Mouse (Mus musculus) frontal cortex, postnatal 14 days (tissue): ENCODE measurements around the gene Tspan9.

Experiments
- DNase-seq, 2 experiments: peaks; one replicate each; pipeline ENCODE4 v3.0.0; 2022; ENCODE audit warnings: low spot score in 2 of 2

The Tspan9 gene

DNA sequence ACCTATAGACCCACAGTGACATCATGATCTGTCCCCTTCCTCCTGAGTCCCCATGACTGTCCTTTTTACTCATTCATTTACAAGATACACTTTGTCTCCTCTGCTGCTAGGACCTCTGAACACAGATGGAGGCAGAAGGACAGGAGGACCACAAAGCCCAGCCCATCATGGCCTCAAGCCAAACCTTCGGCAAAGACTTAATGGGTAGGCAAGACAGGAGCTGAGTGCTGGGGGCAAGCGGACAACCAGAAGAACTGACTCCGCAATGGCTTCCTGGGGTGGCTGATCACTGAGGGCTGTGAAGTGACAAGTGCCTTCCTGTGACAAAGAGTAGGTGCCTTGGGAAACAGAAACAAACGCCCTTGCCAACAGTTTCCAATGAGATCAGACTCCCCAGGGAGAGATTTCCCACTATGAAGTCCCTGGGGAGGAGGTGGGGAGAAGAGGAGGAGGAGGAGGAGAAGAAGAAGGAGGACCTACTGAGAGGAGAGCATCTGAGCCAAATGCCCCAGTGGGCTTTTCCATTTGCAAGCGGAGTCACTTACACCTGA, 67.9 kb downstream of the Tspan9 start:
- DNase-seq, result no peak

DNA sequence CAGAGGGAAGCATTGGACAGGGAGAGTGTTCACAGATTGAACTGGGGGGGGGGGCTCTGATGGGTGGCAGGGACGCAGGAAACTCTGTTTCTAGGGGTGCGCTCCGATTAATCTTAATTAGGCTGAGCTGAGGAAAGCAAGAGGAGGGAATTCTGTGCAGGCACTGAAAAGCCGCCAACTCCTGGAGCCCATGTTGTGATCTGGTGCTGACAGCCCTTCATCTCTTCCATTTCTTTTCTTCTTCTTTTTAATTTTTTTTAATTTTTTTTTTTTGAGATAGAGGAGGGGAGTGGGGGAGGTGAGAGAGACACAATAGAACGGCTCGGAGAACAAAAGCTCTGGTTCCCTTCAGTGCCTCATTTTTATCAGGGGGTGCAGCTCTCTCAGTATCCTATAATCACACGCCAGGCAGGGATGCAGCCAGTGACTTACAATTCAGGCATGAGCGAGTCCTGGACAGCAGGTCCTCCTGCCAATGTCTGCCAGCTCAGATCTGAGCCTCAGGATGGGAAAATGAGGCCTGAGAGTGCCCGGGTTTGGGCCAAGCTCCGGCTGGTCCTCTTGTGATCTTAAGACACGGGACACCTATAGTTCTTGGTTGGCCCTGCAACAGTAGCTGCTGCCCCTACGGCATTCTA, 72.4 kb downstream of the Tspan9 start:
- no peak for DNase-seq

DNA sequence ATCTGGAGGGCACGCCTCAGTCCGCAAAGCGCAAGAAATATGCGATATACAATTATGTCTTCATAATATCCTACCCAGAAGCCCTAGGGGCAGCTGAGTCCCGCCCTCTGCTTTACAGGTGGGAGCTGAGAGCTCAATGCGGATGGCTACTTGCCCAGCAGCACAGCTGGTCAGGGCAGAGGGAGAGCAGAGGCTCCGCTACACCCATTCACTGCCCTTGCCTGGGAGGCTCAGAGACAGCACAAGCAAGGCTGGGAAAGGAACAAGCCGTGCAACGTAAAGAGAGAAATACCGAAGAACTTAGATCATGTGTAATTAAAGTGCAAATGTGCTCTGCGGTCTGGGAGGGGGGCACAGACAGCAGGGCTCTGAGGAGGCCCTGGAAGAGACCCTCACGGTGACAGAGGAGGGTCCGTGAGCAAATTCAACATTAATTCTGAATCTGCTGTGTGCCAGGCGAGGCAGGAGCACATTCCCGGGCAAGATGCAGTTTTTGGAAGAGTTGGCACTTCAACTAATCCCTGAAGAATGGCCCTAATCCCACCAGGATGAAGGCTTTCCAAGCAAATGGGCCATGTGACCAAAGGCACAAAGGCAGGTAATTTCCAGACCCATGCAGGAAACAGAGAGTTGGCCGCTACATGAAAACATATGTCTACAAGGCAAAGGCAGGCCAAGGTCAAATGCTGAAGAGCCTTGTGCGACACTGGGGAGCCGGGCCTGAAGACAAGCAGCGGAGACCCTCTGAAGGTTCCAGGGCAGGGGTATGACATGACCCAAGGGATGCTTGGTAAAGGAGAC, 73.1 kb downstream of the Tspan9 start:
- DNase-seq, result no peak

DNA sequence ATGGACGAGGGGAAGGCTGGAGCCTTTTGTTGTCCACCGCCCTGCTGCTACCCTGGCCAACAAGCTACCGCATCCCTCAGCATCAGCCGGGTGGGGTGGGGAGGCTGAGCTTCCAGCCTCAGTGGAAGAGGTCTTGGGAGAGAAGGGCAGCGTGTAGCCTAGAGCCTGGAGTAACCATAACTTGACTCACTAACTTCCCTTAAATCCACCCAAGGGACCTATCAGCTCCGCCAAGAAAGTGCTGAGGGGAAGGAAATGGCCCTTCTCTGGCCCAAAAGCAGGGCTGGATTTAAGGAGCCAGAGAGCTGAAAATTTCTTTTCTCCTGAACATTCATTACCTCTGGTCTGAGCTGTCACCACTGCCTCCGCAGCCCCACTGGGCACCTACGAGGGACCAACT, 75.2 kb downstream of the Tspan9 start:
- no peak for DNase-seq

DNA sequence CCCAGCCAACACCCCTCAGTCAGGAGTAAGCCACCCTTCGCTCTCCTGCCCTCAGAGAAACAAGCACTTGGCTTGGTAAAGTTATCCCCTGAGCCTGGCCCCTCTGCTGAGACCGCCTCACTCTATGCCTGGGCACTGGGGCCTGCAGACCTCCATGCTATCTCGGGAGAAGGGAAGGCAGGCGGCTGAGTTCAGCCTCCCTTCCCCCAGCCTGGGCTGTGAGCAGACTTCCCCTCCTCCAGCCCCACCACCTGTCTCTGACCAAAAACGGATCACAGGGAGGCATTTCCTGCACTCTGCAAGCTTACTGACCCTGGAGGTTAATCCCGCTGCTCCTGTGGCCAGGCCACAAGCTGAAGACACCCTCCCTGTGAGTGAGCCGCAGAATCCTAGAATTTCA, 77.4 kb downstream of the Tspan9 start:
- no peak for DNase-seq

DNA sequence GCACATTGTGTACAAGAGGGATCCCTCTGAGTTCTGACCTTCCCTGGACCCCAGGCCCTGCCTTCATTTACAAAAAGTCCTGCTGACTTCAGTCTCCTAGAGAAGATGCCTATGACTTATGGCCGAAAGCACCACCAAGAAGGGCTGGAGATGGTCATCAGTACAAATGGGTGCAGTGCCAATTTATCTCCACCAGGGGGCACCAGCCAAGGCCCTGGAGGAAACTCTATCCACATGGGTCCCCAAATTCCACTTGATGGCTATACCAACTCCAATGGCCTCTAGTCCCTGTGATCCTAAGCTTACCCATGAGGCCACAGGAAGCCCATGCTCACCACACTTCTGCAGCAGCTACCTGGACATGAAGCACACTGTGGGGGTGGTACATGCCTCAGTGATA, 79.9 kb downstream of the Tspan9 start:
- DNase-seq, result no peak

DNA sequence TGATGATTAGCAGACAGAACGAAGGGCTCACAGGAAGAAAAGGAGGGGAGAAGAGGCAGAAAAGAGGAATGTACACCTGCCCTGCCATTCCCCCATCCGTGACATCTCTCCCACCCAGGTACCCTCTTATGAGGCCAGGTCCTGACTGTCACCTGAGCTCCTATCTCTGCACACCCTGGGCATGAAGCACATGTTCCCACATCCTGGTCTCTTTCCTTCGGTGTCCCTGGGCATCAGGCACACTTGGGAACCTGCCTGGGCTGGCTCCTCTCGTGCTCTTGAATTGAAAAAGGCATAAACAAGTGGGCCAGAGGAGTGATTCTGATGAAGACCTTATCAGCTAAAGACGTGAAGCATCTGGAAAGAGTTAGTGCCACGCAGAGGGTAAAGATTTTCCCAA, 80.6 kb downstream of the Tspan9 start:
- no peak for DNase-seq

DNA sequence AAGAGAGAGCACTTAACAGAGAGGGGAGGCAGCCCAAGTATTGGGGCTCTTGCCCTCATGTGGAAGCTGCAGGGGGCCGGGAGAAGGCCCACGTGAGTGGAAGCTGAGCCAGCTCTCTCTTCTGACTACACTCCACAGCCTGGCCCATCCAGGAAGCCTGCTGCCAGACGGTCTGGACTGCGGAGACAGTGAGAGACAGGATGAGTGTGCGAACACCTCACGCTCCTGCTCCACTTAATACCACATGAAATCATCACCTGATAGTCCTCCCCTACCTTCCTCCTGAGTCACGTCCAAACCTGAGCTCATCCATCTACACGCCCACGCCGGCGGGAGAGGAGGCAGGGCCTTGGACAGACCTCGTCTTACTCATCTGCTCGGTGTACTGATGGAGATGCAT, 81.2 kb downstream of the Tspan9 start:
- no peak for DNase-seq

DNA sequence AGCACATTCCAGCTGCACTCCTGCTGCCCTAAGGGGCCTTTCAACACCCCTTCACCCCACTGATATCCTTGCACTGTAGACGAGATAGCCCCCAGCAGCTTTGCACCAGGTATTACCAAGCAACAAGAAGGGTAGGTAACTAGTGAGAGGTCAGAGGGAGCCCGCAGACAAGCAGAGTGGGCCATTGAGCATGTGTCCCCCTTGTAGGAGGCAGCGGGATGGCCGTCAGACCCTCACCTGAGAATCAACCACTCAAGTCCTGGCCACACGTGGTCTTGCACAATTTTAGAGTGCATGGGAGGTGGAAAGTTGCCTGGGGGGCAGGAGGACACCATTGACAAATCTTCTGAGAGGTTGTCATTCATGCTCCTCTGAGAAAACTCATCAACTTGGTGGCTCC, 82.1 kb downstream of the Tspan9 start:
- no peak for DNase-seq

DNA sequence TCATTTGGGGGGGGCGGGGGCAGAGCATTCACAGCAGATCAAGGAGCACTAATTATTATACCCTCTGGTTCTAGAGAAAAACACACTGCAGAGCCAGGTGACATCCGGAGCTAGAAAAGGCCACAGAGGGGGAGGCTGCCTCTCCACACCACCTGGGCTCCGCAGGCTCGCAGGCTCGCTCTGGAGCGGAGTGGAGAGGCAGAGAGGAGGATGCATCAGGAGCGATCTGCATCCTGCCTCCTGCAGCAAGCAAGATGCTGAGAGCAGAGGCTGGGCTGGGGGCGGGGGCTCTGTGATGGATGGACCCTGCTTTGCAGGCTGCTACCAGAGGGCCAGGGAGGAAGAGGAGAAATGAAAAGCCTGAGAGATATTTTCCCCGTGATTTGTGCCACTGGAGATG, 84.8 kb downstream of the Tspan9 start:
- DNase-seq, result no peak

DNA sequence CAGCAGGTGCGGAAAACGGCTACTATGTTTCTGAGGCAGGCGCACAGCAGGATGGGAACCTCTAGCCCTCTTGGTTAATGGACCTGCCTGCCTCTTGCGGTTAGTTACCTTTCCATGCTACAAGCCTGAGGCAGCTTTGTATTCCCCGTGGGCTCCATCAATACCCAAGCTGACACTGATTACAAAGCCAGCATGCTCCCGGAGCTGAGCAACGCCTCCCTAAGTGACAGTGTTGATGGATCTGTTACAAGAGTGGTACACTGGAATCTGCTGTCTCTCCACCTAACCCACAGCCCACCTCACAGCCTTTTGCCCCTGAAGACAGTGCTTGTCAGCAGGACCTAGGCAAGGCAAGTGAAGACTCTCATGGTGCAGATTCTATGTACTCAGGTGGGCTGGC, 85.2 kb downstream of the Tspan9 start:
- DNase-seq, result no peak

DNA sequence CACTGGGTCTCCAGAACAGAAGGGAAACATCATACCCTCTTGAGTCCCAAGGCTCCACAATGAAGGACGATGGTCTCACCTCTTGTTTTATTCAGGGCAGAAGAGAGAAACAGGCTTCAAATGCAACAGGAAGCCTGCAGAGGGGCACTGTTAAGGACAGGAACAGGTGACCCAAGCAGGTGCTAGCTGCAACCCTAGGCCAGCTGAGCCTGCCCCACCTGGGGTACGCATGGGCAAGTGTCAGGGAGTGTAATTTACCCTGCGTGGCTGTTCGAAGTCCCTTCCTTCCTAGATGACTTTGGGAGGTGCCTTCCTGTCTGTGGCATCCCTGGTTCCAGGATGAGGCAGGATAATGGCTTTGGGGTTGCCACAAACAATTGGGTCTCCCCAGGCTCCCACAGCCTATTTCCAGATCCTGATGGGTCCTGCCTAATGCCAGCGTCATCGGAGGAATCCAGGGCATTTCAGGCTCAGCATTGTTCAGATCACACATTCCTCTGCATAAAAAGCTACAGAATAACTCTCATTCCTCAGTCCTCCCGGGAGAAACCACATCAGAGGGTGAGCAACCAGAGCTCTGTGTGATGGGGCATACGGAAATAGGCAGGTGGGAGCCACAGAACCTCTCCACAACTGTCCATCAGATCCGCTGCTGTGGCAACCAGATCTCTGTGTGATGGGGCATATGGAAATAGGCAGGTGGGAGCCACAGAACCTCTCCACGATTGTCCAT, 90.2 kb downstream of the Tspan9 start:
- no peak for DNase-seq

DNA sequence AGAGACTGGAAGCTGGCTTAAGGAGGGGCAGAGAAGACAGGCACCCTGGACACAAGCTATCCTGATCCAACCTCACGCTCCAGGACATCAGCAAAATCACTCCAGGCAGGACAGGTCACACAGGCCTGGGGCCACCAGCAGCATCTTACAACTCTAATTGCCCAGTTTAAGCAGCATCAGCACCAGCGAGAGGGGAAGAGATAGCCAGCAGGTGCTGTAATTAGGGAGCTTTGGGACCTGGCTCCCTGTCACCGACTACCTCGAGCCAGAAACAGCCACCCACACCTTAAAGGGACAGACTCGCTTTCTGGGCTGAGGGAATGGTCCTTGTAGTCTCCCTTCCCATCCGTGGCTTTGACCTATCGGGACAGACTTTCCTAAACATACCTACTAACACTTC, 95.7 kb downstream of the Tspan9 start:
- no peak for DNase-seq

DNA sequence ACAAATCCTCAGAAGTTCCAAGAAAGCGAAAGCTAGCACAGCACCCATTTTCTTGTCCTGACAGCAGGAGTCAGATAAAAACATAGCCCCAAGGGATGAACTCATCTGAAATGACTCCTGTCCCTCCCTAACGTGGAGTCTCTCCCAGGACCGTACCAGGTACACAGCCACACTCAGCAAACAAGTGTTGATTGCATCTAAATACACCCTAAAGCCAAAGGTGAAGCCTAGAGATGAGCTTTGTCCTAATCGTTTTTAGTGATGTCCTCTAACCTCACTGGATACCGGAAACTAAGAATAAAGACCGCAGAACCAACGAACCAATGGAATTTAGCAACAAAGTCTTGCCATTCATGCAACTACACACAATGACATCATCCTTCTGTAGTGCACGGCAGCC, 96.2 kb downstream of the Tspan9 start:
- DNase-seq, result no peak

DNA sequence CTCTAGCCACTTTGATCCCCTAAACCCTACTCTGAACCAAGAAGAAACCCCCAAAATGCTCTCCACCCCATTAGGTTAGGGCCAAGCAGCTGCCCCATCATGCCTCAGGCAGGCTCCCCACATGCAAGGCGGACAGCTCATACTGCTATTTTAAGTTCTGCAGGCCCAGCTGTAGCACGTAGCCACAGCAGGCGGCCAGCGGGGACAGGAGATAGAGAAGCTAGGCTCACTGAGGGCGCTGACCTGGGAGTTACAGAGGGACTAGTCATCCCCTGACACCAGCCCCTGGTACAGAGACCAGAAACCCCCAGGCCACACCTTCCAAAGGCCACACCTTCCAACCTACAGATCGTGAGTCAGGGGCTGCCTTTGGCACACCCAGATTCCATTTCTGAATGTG, 96.6 kb downstream of the Tspan9 start:
- DNase-seq, result no peak

DNA sequence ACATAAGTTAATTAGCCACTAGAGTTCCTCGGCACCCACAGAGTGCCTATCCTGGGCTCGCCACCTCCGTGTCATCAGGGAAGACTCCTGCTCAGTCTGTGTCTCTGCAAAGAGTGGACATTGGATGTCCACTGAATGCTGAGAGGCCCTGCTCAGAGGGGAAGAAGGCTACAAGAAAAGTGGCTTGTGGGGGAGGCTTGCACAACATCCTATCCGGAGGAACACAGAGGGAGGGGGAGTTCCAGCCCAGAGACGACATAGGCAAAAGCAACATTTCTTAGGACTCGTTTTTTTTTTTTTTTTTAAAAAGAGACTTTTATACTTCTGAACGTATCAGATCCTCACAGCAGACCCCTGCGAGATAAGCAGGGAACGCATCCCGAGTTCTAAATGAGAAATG, 98.7 kb downstream of the Tspan9 start:
- DNase-seq, result no peak

DNA sequence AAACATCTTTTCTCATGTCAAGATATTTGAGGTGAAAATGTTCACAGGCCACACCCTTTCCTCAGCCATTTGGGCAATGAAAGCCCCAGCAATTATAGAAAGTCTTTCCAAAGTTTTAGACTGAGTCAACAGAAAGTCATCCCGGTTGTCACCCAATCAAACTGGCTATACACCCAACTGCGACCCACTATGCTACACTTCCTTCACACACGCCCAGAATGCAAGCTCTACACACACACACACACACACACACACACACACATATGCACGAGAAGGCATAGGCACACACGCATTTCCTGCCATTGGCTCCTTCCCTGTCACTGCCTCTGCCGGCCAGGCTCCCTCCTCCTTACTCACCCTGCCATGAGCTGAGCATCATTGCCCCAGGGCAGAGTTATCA, 99.9 kb downstream of the Tspan9 start:
- DNase-seq, result no peak

DNA sequence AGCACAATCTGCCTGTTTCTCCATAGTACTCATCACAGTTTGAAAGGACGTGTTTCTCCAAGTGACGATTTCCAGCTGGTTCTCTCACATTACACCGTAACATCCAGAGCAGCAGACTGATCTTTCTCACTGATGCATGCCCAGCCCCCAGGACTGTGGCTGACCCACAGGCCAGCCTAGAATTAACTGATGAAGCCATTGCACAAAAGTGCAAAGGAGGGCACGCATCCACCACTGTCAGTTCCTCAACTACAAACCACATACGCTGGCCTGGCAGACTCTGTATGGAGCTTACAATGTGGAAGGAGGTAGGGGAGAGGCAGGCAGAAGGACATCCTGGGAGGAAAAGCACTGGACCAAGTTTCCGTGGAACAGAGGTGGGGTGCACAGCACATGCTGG, 101.6 kb downstream of the Tspan9 start:
- DNase-seq, result no peak

DNA sequence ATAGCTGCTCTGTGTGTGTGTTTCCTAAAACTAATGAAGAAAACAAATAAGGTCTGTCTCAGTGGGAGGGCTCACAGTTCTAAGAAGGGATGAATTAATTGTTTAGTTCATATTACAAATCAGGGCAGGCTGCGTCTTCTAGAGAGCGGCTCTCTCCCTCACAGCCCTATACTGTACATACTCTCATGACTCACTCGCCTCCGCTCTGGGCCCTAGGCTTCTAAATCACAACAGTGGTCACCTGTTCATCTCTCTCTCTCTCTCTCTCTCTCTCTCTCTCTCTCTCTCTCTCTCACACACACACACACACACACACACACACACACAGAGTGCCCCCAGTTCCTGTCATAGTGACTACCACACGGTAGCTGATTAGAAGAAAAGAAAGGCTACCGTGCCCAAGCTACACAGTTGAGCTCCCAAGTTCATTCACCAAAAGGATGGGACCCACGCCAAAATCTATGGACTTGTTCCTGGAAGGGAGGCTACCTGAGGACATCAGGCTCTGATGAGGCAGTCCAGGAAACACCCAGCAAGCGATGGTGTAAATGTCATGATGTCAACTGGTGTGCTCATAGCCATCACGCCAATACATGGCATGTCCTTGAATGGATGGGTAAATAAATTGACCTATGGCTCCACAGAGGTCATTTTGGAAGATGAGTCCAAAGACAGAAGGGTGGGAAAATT, 104.2 kb downstream of the Tspan9 start:
- no peak for DNase-seq

DNA sequence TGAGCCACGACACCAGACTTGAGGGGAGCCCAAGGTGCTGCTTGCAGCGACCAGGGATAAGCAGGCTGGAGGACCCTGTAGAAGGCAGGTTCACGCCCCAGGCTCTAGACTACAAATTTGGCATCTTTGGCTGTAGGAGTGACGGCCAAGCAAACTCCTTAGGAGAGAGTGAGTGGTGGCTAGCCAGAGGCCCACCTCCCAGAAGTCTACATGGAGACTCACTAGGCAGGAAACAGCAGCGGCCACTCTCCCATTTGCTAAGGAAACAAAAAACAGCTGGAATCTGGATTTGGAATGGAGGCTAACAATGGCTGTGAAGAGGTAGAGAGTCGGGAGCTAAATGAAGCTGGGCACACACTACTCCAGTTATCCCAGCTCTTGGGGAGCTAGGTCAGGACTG, 104.8 kb downstream of the Tspan9 start:
- no peak for DNase-seq

DNA sequence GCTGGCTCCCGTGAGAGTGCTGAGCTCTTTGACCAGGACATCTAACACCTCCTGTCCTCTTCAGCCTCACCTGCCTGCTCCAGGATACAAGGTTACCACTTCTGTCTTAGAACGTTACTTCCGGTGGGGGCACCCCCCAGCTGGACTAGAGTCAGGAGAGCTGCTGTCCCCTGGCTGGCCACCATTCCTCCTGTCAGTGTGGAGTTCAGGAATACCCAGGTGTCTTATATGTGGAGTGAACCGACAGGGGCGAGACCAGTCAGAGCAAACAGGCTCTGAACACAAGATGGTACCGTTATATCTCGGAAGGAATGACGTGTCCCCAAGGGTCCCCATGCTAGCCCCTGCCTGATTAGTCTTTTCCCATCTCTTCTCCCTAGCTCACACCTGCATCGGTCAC, 106.8 kb downstream of the Tspan9 start:
- no peak for DNase-seq

DNA sequence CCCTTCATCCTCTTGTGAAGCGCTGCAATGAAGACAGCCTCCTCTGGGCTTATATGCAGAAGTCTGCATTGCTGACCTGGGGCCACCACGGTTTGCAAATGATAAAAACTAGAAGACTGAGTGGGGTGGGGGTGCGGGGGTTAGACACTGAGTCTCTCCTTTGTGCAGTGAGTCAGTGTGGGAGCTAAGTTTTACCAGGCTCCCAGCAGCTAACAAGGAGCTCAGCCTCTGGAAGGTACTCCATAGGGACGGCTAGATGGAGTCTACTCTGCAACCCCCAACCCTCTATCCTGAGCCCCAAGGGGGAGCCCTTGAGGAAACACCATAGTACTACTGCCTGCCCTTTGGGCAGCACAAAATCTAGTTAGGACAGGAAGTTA, 107.5 kb downstream of the Tspan9 start:
- DNase-seq, result no peak
